Mouse (Mus musculus): ENCODE results near the gene Elob. TPM values are rescaled to one million over a fixed set of nuclear protein-coding genes. Genes with fewer than 3 reads are reported as not detected.

The Elob gene
- polyA plus RNA-seq, 1 experiment = 719 TPM

GRCm38 (mm10) chr17:23789749-23790268 is 39.1 kb downstream of the Elob start:
- Histone ChIP-seq H3K4me3 (replicated peaks) (peak overlapping the region; percentile 90), H3K4me1 (peaks cover 49% of the 10 kb centered on the region), H3K27me3 (replicated peaks) (peaks cover 4% of the 10 kb centered on the region), H3K9me3 (no peaks in the 10 kb centered on the region), H3K36me3 (replicated peaks; ENCODE audit: low read length) (no peaks in the 10 kb centered on the region)
- TF ChIP-seq GATA1 (IDR thresholded peaks at IDR 0.05; ENCODE audit: borderline replicate concordance, low read length) (no peak), FLI1 (IDR thresholded peaks at IDR 0.05; ENCODE audit: low read length) (no peak)

- Histone ChIP-seq H3K36me3 (replicated peaks; ENCODE audit: low read length) (no peaks in the 10 kb centered on the region), H3K9me3 (no peaks in the 10 kb centered on the region), H3K4me3 (replicated peaks) (no peak overlapping the region), H3K4me1 (peaks cover 49% of the 10 kb centered on the region), H3K27me3 (replicated peaks) (peaks cover 4% of the 10 kb centered on the region)
- TF ChIP-seq GATA1 (IDR thresholded peaks at IDR 0.05; ENCODE audit: borderline replicate concordance, low read length) = no peak
- TF ChIP-seq FLI1 (IDR thresholded peaks at IDR 0.05; ENCODE audit: low read length) = no peak
These were observed 40.0 kb downstream of the Elob start for GRCm38 (mm10) chr17:23788973-23789372.

GRCm38 (mm10) chr17:23786510-23786931 is 42.4 kb downstream of the Elob start:
- TF ChIP-seq GATA1 (IDR thresholded peaks at IDR 0.05; ENCODE audit: borderline replicate concordance, low read length) = no peak
- TF ChIP-seq FLI1 (IDR thresholded peaks at IDR 0.05; ENCODE audit: low read length) = no peak
- no peaks in the 10 kb centered on the region for H3K9me3 ChIP-seq
- peaks cover 4% of the 10 kb centered on the region for H3K27me3 ChIP-seq (replicated peaks)
- no peaks in the 10 kb centered on the region for H3K36me3 ChIP-seq (replicated peaks; ENCODE audit: low read length)
- peak overlapping the region; percentile 89 for H3K4me3 ChIP-seq (replicated peaks)
- peaks cover 39% of the 10 kb centered on the region for H3K4me1 ChIP-seq

DNA sequence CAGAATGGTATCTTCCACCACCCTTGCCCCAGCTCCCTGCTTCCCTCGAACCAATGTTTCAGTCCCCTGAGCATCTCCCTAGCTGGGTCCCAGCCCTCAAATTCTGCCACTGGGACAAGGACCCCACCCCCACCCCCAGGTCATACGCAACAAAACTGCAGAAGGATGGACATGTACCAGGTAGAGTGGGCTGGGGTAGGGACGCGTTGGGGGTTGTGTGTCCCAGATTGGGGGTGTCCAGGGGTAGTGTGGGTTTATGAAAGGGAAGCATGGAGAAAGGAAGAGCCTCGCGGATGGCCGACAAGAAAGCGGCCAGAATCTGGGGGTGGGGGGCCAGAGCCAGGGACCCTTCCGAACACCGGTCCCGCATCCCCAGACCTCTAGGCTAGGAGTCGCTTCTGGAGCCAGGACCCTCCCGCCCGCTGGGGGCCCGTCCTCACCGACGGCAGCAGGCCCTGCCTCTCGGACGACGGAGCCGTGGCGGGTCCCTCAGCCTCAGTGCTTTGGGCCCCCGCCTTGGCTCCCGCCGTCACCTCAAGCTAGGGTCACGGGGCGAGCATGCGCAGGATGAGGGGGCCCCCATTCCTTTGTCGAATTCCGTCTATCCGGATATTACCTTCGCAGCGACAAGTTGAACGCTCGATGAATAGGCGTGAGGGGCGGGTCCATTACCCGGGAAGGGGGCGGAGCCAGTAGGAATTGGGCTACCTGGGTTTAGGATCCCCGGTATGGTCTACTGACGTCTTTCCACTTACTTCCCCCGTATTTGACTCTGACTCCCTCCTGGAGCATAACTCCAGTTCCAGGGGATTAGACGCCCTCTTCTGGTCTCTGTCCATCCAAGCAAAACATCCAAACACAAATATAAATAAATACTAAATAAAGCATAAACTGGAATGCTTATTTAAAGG is 43.1 kb downstream of the Elob start, which contains the start of gene Flywch2:
Flywch2 (minus strand) TSS at position 521 of the 911 bp plus-strand sequence.
- Histone ChIP-seq H3K4me1 (peaks cover 33% of the 10 kb centered on the region), H3K9me3 (no peaks in the 10 kb centered on the region), H3K27me3 (replicated peaks) (peaks cover 4% of the 10 kb centered on the region), H3K36me3 (replicated peaks; ENCODE audit: low read length) (no peaks in the 10 kb centered on the region), H3K4me3 (replicated peaks) (peak within 1 kb of the TSS; percentile 89)
- TF ChIP-seq GATA1 (IDR thresholded peaks at IDR 0.05; ENCODE audit: borderline replicate concordance, low read length) (no peak), FLI1 (IDR thresholded peaks at IDR 0.05; ENCODE audit: low read length) (no peak)

- Histone ChIP-seq H3K36me3 (replicated peaks; ENCODE audit: low read length) (no peaks in the 10 kb centered on the region), H3K9me3 (no peaks in the 10 kb centered on the region), H3K4me3 (replicated peaks) (no peak overlapping the region), H3K4me1 (peaks cover 25% of the 10 kb centered on the region), H3K27me3 (replicated peaks) (peaks cover 6% of the 10 kb centered on the region)
- no peak for TF ChIP-seq GATA1 (IDR thresholded peaks at IDR 0.05; ENCODE audit: borderline replicate concordance, low read length)
- no peak for TF ChIP-seq FLI1 (IDR thresholded peaks at IDR 0.05; ENCODE audit: low read length)
These were observed 45.6 kb downstream of the Elob start for GRCm38 (mm10) chr17:23783352-23783751.

DNA sequence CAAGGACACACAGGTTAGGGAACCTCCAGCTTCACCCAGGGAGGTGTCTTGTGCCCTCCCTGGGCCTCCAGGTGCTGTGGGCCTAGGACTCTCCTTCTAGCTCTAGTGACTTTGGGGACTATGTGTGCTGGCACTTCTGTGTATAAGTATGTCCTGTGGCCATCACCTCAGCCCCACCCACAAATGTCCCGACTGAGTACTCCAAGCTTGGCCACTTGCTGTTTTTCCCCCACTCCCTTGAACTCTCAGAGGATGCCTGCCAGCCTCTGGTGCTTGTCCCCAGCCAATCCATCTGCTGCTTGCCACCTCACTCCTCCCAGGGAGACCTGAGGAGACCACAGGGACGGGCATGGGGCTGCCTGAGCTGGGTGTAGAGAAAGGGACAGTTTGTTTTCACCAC is 50.5 kb downstream of the Elob start:
- H3K36me3 ChIP-seq (replicated peaks; ENCODE audit: low read length) = no peaks in the 10 kb centered on the region
- H3K4me3 ChIP-seq (replicated peaks) = no peak overlapping the region
- TF ChIP-seq GATA1 (IDR thresholded peaks at IDR 0.05; ENCODE audit: borderline replicate concordance, low read length) = no peak
- TF ChIP-seq FLI1 (IDR thresholded peaks at IDR 0.05; ENCODE audit: low read length) = no peak
- H3K4me1 ChIP-seq = peaks cover 42% of the 10 kb centered on the region
- no peaks in the 10 kb centered on the region for H3K9me3 ChIP-seq
- H3K27me3 ChIP-seq (replicated peaks) = peaks cover 2% of the 10 kb centered on the region

- peaks cover 2% of the 10 kb centered on the region for H3K27me3 ChIP-seq (replicated peaks)
- H3K4me3 ChIP-seq (replicated peaks) = peak overlapping the region; percentile 62
- TF ChIP-seq FLI1 (IDR thresholded peaks at IDR 0.05; ENCODE audit: low read length) (no peak), GATA1 (IDR thresholded peaks at IDR 0.05; ENCODE audit: borderline replicate concordance, low read length) (no peak)
- H3K36me3 ChIP-seq (replicated peaks; ENCODE audit: low read length) = no peaks in the 10 kb centered on the region
- peaks cover 42% of the 10 kb centered on the region for H3K4me1 ChIP-seq
- H3K9me3 ChIP-seq = no peaks in the 10 kb centered on the region
These were observed 51.8 kb downstream of the Elob start for GRCm38 (mm10) chr17:23777141-23777540.

GRCm38 (mm10) chr17:23776216-23776615 is 52.7 kb downstream of the Elob start:
- no peaks in the 10 kb centered on the region for H3K9me3 ChIP-seq
- H3K4me1 ChIP-seq = peaks cover 42% of the 10 kb centered on the region
- TF ChIP-seq FLI1 (IDR thresholded peaks at IDR 0.05; ENCODE audit: low read length) (no peak), GATA1 (IDR thresholded peaks at IDR 0.05; ENCODE audit: borderline replicate concordance, low read length) (no peak)
- H3K4me3 ChIP-seq (replicated peaks) = no peak overlapping the region
- no peaks in the 10 kb centered on the region for H3K36me3 ChIP-seq (replicated peaks; ENCODE audit: low read length)
- H3K27me3 ChIP-seq (replicated peaks) = peaks cover 2% of the 10 kb centered on the region

Other genes with a start within 250 kb of the Elob start
- gene Zfp13, start 229.6 kb downstream of the Elob start, polyA plus RNA-seq (2012; ENCODE audit: insufficient read depth, low replicate concordance) = 0.96 TPM in 1 of 2 replicates, not detected in the other
- gene Zscan10, start 228.3 kb downstream of the Elob start, polyA plus RNA-seq (2012; ENCODE audit: insufficient read depth, low replicate concordance) = not detected in 2 replicates
- not detected in 2 replicates for gene Mmp25, start 183.9 kb downstream of the Elob start, polyA plus RNA-seq (2012; ENCODE audit: insufficient read depth, low replicate concordance)
- gene Bicdl2, start 168.6 kb downstream of the Elob start, polyA plus RNA-seq (2012; ENCODE audit: insufficient read depth, low replicate concordance) = not detected in 2 replicates
- 263 and 516 TPM in 2 replicates for gene Hcfc1r1, start 155.5 kb downstream of the Elob start, polyA plus RNA-seq (2012; ENCODE audit: insufficient read depth, low replicate concordance)
- 67.3 and 89.9 TPM in 2 replicates for gene Thoc6, start 155.3 kb downstream of the Elob start, polyA plus RNA-seq (2012; ENCODE audit: insufficient read depth, low replicate concordance)
- gene Tnfrsf12a, start 151.7 kb downstream of the Elob start, polyA plus RNA-seq (2012; ENCODE audit: insufficient read depth, low replicate concordance) = 3.1 TPM in 1 of 2 replicates, not detected in the other
- 0.48 TPM in 1 of 2 replicates, not detected in the other for gene Cldn6, start 149.9 kb downstream of the Elob start, polyA plus RNA-seq (2012; ENCODE audit: insufficient read depth, low replicate concordance)
- gene Cldn9, start 145.1 kb downstream of the Elob start, polyA plus RNA-seq (2012; ENCODE audit: insufficient read depth, low replicate concordance) = not detected in 2 replicates
- gene 1520401A03Rik, start 106.4 kb downstream of the Elob start, polyA plus RNA-seq (2012; ENCODE audit: insufficient read depth, low replicate concordance) = 0.22 TPM in 1 of 2 replicates, not detected in the other
- gene Pkmyt1, start 102.8 kb downstream of the Elob start, polyA plus RNA-seq (2012; ENCODE audit: insufficient read depth, low replicate concordance) = 43.9 and 71.2 TPM in 2 replicates
- 1.7 TPM in 1 of 2 replicates, not detected in the other for gene Paqr4, start 88.3 kb downstream of the Elob start, polyA plus RNA-seq (2012; ENCODE audit: insufficient read depth, low replicate concordance)
- not detected in 2 replicates for gene Kremen2, start 83.3 kb downstream of the Elob start, polyA plus RNA-seq (2012; ENCODE audit: insufficient read depth, low replicate concordance)
- gene Flywch1, start 57.5 kb downstream of the Elob start, polyA plus RNA-seq (2012; ENCODE audit: insufficient read depth, low replicate concordance) = 6.0 and 53.7 TPM in 2 replicates
- 17.2 and 29.2 TPM in 2 replicates for gene Flywch2, start 43.1 kb downstream of the Elob start, polyA plus RNA-seq (2012; ENCODE audit: insufficient read depth, low replicate concordance)
- gene Srrm2, start 38.6 kb downstream of the Elob start, polyA plus RNA-seq (2012; ENCODE audit: insufficient read depth, low replicate concordance) = 117 and 357 TPM in 2 replicates
- gene Prss33, start 6.9 kb upstream of the Elob start, polyA plus RNA-seq (2012; ENCODE audit: insufficient read depth, low replicate concordance) = not detected in 2 replicates
- not detected in 2 replicates for gene Prss32, start 14.7 kb upstream of the Elob start, polyA plus RNA-seq (2012; ENCODE audit: insufficient read depth, low replicate concordance)
- 0.28 TPM in 1 of 2 replicates, not detected in the other for gene Prss41, start 15.0 kb upstream of the Elob start, polyA plus RNA-seq (2012; ENCODE audit: insufficient read depth, low replicate concordance)
- gene Prss21, start 38.9 kb upstream of the Elob start, polyA plus RNA-seq (2012; ENCODE audit: insufficient read depth, low replicate concordance) = not detected in 2 replicates
- gene Dcpp1, start 51.7 kb upstream of the Elob start, polyA plus RNA-seq (2012; ENCODE audit: insufficient read depth, low replicate concordance) = not detected in 2 replicates
- gene Dcpp2, start 51.7 kb upstream of the Elob start, polyA plus RNA-seq (2012; ENCODE audit: insufficient read depth, low replicate concordance) = not detected in 2 replicates
- gene Dcpp3, start 88.3 kb upstream of the Elob start, polyA plus RNA-seq (2012; ENCODE audit: insufficient read depth, low replicate concordance) = not detected in 2 replicates
- gene Sbp, start 112.5 kb upstream of the Elob start, polyA plus RNA-seq (2012; ENCODE audit: insufficient read depth, low replicate concordance) = not detected in 2 replicates
- gene Sbpl, start 126.1 kb upstream of the Elob start, polyA plus RNA-seq (2012; ENCODE audit: insufficient read depth, low replicate concordance) = not detected in 2 replicates
- gene Prss30, start 151.4 kb upstream of the Elob start, polyA plus RNA-seq (2012; ENCODE audit: insufficient read depth, low replicate concordance) = 0.09 TPM in 1 of 2 replicates, not detected in the other
- gene Prss22, start 169.0 kb upstream of the Elob start, polyA plus RNA-seq (2012; ENCODE audit: insufficient read depth, low replicate concordance) = 2.3 and 9.3 TPM in 2 replicates
- gene Prss27, start 209.0 kb upstream of the Elob start, polyA plus RNA-seq (2012; ENCODE audit: insufficient read depth, low replicate concordance) = not detected in 2 replicates
- 5.6 and 38.5 TPM in 2 replicates for gene Kctd5, start 244.3 kb upstream of the Elob start, polyA plus RNA-seq (2012; ENCODE audit: insufficient read depth, low replicate concordance)